Mouse (Mus musculus) heart, embryonic 12.5 days (tissue): ENCODE results near the gene Nlrp9b. TPM values are rescaled to one million over a fixed set of nuclear protein-coding genes. Genes with fewer than 3 reads are reported as not detected.
"Not testable (repeated sequence)": the region's sequence is repeated elsewhere in the genome, so short reads cannot be mapped to it uniquely, and the experiment has no call there.

Experiments
- ATAC-seq: fragments of 200-750 bp; cut with Nextera tagmentation; 2 replicates; pipeline ENCODE4 v1.8.0; 2017; ENCODE audit warnings: moderate TSS enrichment, moderate library complexity; ENCODE audit not compliant: insufficient number of reproducible peaks, low FRiP score
- H3K27ac ChIP-seq: fragments of 300-500 bp; sonication (generic); 2 replicates; pipeline ENCODE4 v1.5.1; 2016; ENCODE audit warnings: mild to moderate bottlenecking, moderate library complexity; ENCODE audit not compliant: poor library complexity, severe bottlenecking
- H3K27me3 ChIP-seq: fragments of 300-500 bp; sonication (generic); replicated peaks from 2 replicates; pipeline ENCODE4 v1.6.1; 2016; ENCODE audit warnings: mild to moderate bottlenecking, moderate library complexity
- H3K36me3 ChIP-seq: fragments of 300-500 bp; sonication (generic); 2 replicates; pipeline ENCODE4 v1.6.1; 2016; ENCODE audit warnings: mild to moderate bottlenecking, moderate library complexity
- H3K4me1 ChIP-seq: fragments of 300-500 bp; sonication (generic); replicated peaks from 2 replicates; pipeline ENCODE4 v1.6.1; 2016; ENCODE audit warnings: mild to moderate bottlenecking
- H3K4me2 ChIP-seq: fragments of 300-500 bp; sonication (generic); 2 replicates; pipeline ENCODE4 v1.6.1; 2016; ENCODE audit warnings: mild to moderate bottlenecking, moderate library complexity
- H3K4me3 ChIP-seq: fragments of 300-500 bp; sonication (generic); 2 replicates; pipeline ENCODE4 v1.5.1; 2016; ENCODE audit warnings: mild to moderate bottlenecking
- H3K9ac ChIP-seq: fragments of 300-500 bp; sonication (generic); 2 replicates; pipeline ENCODE4 v1.6.1; 2016; ENCODE audit warnings: mild to moderate bottlenecking, moderate library complexity
- H3K9me3 ChIP-seq: fragments of 300-500 bp; sonication (generic); replicated peaks from 2 replicates; pipeline ENCODE4 v1.6.1; 2016; ENCODE audit warnings: mild to moderate bottlenecking, moderate library complexity
- WGBS: fragments of 180-500 bp; shearing (Covaris S2); methylation state at CpG from one replicate; pipeline ENCODE4 v1.1.7; 2016; 5-methylcytosine and 5-hydroxymethylcytosine counted together
- polyA plus RNA-seq: library from polyadenylated mRNA; unstranded; fragments of >200 nt; fragmentation: Nextera tagmentation; extraction: Ambion mirVana; gene quantifications from 2 replicates; pipeline ENCODE4 v1.2.1, GENCODE M21; 2016

Gene Nlrp9b
- not detected in 2 replicates for polyA plus RNA-seq

DNA sequence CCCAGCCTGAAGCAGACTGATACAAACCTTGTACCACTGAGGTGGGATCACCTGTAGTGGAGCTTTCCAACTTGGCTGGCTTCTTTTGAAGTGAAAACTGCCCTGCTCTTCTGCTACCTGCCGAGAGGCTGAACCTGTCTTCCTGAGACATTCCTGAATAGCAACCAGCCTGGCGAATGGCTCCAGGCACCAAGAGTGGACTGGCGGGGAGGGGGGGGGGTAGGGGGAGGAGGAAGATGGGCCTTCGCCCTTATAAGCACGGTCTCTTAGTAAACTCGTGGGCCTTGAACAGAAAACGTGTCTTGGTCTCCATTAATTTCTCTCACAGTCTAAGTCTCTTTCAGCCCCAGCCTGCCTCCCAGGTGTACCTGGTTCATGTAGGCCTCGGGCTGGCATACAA lies at the start of gene Nlrp9b:
Gene Nlrp9b, plus strand, starts transcription at position 301 of the 400 bp plus-strand sequence.
- H3K36me3 ChIP-seq, ATAC-seq, H3K27me3 ChIP-seq, H3K9me3 ChIP-seq, H3K9ac ChIP-seq, H3K4me2 ChIP-seq, H3K27ac ChIP-seq, H3K4me1 ChIP-seq, H3K4me3 ChIP-seq: not testable (repeated sequence)
- WGBS = 53% methylated on average over 8 of the region's 8 CpGs

DNA sequence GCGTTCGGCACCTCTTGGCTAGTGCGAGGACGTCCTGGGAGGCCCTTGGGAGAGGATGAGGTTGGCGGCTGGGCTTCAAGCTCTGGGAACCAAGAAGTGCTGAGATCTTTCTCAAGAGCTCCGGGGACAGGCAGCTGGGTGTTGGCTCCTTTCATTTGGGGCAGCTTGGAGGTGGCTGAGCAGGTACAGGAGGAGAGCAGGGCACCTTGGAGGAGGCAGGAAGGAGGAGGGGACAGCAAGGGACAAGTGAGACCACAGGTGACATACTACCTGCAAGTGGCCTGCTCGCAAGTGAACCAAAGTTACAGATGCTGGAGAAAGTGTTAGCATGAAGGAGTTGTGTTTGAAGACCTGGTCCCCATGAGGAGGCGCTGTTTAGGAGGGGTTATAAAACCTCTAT lies 46.6 kb upstream of the Nlrp9b start:
- H3K27me3 ChIP-seq = no peaks in the 10 kb centered on the region
- no peak overlapping the region for H3K4me3 ChIP-seq
- no peak overlapping the region for H3K27ac ChIP-seq
- ATAC-seq = no peak
- peaks cover 15% of the 10 kb centered on the region for H3K4me1 ChIP-seq
- WGBS = 87% methylated on average over 8 of the region's 8 CpGs
- no peaks in the 10 kb centered on the region for H3K36me3 ChIP-seq
- H3K9ac ChIP-seq = no peak overlapping the region
- H3K4me2 ChIP-seq = no peak overlapping the region
- H3K9me3 ChIP-seq = no peaks in the 10 kb centered on the region

DNA sequence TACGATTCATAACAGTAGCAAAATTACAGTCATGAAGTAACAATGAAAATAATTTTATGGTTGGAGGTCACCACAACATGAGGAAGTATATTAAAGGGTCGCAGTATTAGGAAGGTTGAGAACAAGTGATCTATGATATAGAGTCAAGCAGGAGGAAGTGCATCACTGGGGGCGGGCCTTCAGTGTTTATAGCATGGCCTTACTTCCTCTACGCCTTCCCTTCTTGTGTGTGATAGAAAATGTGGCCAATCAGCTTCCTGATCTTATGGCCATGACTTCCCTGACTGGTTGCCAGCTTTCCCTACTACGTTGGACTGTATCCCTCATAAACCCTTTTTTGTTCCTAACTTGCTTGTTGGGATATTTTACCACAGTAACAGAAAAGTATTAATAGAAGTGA lies 46.1 kb upstream of the Nlrp9b start:
- Histone ChIP-seq H3K9me3 (no peaks in the 10 kb centered on the region), H3K27me3 (no peaks in the 10 kb centered on the region), H3K9ac (no peak overlapping the region), H3K4me1 (peaks cover 10% of the 10 kb centered on the region), H3K27ac (no peak overlapping the region), H3K36me3 (no peaks in the 10 kb centered on the region), H3K4me3 (no peak overlapping the region), H3K4me2 (no peak overlapping the region)
- 84% methylated on average over 5 of the region's 5 CpGs for WGBS
- no peak for ATAC-seq

DNA sequence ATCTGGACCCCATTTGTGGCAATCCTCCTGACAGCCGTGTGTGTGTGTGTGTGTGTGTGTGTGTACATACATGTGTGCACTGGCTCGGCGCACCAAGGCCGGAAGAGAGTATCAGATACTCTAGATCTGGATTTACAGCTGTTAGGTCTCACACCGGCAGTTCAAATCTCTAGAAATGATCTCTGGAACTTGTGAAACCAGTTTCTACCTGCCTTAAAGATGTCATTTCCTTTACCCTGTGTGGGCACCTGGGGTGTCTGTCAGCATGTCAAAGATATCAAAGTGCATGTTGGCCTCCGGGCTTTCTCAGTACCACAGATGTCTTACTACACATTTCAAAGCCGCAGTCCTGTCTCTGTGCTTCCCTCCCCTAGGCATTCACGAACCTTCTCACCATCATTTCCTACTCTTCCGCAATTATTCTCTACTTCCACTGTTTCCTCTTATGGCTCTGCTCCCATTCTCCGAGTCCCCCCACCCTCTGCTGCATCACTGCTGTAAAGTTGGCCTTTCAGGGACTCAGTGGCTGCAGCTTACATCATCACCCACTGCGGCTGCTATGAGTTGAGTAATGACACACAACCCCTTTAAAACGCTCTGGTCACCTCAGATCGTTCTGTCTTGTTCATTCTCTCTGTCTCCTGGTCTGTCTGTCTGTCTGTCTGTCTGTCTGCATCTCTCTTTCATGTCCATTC lies 45.3 kb upstream of the Nlrp9b start:
- Histone ChIP-seq H3K27me3 (no peaks in the 10 kb centered on the region), H3K9me3 (no peaks in the 10 kb centered on the region), H3K27ac (no peak overlapping the region), H3K9ac (no peak overlapping the region), H3K4me1 (peaks cover 2% of the 10 kb centered on the region; the same call in 1 of the 2 replicates), H3K4me2 (no peak overlapping the region), H3K4me3 (no peak overlapping the region), H3K36me3 (no peaks in the 10 kb centered on the region)
- WGBS = 80% methylated on average over 13 of the region's 13 CpGs
- ATAC-seq = no peak

DNA sequence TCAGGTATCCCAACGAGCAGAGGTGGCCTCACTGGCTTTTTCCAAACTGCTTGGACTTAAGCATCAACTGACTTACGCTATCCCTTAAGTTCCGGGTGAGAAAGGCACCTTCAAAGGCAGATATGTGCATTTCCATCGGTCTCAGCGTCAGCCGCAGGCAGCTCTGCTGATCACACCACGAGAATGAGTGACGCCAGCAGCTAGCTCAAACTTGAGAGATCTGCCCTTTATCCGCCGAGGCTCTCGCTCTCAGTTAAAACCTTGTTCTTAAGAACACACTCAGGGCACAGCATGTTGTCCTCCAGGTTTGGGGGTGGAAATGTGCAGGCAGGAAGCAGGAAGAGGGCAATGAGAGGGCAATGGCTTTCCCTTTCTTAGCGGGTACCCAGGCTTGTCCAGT lies 42.3 kb upstream of the Nlrp9b start:
- no peak overlapping the region for H3K27ac ChIP-seq
- H3K36me3 ChIP-seq = no peaks in the 10 kb centered on the region
- H3K4me2 ChIP-seq = no peak overlapping the region
- H3K4me3 ChIP-seq = no peak overlapping the region
- H3K27me3 ChIP-seq = no peaks in the 10 kb centered on the region
- no peaks in the 10 kb centered on the region for H3K4me1 ChIP-seq
- H3K9ac ChIP-seq = no peak overlapping the region
- WGBS = 66% methylated on average over 12 of the region's 12 CpGs
- ATAC-seq = no peak
- H3K9me3 ChIP-seq = no peaks in the 10 kb centered on the region

DNA sequence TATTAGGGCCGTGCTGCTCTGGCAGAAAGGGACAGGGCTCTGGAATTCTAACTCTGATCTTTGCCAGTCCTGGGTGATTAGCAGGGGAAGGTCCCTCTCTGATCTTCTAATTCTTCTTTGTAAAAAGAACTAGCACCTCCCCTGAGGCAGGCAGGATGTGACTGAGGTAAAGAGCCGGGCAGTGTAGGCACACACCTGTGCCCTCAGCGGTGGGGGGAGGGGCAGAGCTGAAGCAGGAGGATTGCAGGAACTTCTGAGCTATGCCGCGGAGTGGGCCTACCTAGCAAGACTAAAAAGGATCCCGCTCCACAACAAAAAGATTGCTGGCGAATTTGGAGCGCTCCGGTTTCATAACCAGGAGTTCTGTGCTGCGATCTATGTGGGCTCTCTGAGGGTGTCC lies 41.3 kb upstream of the Nlrp9b start:
- H3K36me3 ChIP-seq = no peaks in the 10 kb centered on the region
- 47% methylated on average over 10 of the region's 10 CpGs for WGBS
- no peaks in the 10 kb centered on the region for H3K9me3 ChIP-seq
- ATAC-seq = 0 out of 2 replicates have a peak, but pooled peaks have one; percentile 1
- no peaks in the 10 kb centered on the region for H3K27me3 ChIP-seq
- no peak overlapping the region for H3K27ac ChIP-seq
- H3K4me3 ChIP-seq = no peak overlapping the region
- no peak overlapping the region for H3K4me2 ChIP-seq
- no peak overlapping the region for H3K9ac ChIP-seq
- no peaks in the 10 kb centered on the region for H3K4me1 ChIP-seq

DNA sequence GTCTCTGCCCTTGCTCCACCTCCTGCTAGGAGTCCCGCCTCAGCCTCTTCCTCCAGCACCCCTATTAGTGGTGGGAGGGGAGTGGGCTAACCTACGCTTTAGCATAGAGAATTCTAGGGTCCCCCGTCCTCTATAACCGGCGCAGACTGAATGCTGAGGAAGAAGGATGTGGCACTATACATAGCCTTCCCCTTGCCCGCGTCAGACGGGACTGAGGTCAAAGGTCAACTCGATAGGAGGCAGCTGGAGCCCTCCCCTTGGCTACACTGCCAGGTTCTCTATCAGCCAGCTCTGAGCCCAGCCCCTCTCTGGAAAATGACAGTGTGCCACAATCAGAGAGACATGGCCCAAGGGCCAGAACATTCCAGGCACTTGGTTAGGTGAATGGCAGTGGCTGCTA lies 40.7 kb upstream of the Nlrp9b start, which contains the start of gene Igsf23:
Gene Igsf23, minus strand, starts transcription at position 168 of the 400 bp plus-strand sequence.
- H3K4me2 ChIP-seq = no peak within 1 kb of the TSS
- H3K27me3 ChIP-seq = no peaks in the 10 kb centered on the region
- no peak within 1 kb of the TSS for H3K4me3 ChIP-seq
- ATAC-seq = peak; percentile 52
- H3K27ac ChIP-seq = no peak within 1 kb of the TSS
- H3K36me3 ChIP-seq = no peaks in the 10 kb centered on the region
- WGBS = 29% methylated on average over 9 of the region's 9 CpGs
- no peak within 1 kb of the TSS for H3K9ac ChIP-seq
- no peaks in the 10 kb centered on the region for H3K4me1 ChIP-seq
- no peaks in the 10 kb centered on the region for H3K9me3 ChIP-seq

DNA sequence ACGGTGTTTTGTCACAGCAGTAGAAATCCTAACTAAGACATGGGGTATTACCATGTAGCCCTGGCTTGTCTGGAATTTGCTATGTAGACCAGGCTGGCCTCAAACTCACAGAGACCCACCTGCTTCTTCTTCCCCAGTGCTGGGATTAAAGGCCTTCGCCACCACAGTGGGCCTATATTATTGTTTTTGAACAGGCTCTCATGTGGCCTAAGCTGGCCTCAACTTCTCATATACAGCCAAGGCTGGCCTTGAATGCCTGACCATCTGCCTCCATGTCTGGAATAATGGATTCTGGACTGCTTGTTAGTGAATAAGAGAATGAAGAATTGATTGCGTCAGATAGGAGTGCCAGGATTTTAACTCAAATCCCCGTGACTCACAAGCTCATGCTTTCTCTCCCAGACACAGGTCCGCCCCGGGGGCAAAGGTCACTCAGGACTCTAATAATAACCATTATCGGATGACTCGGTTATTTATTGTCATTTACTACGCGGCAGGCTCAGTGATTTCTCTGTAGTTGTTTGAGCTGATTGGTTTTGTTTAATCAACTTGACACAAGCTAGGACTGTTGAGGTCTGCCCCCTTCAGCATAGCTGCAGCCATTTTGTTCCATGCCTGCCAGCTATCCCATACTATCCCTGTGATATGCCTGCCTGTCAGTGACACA lies 38.8 kb upstream of the Nlrp9b start:
- Histone ChIP-seq H3K27ac (no peak overlapping the region), H3K4me2 (no peak overlapping the region), H3K4me1 (no peaks in the 10 kb centered on the region), H3K4me3 (no peak overlapping the region), H3K9me3 (no peaks in the 10 kb centered on the region), H3K36me3 (no peaks in the 10 kb centered on the region), H3K9ac (no peak overlapping the region), H3K27me3 (no peaks in the 10 kb centered on the region)
- ATAC-seq = no peak
- WGBS = 75% methylated on average over 10 of the region's 10 CpGs

DNA sequence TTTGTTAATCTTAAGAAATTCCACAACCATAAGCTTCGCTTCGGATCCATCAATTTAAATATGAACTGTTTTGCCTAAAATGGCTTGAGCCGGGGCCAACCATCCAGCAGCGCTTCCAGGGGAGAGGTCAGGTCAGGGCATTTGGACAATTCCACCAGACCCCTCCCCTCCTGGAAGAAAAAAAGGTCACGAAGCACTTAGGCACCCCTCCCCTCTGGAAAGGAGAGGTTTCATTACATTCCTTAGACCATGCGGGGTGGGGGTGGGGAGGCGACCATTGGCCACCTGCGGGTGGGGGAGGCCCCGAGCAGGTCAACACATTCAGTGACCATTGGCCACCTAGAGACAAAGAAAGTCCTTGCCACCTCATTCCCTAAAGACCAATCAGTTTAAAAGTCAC lies 38.2 kb upstream of the Nlrp9b start:
- 57% methylated on average over 9 of the region's 9 CpGs for WGBS
- Histone ChIP-seq H3K36me3 (no peaks in the 10 kb centered on the region), H3K9me3 (no peaks in the 10 kb centered on the region), H3K4me1 (no peaks in the 10 kb centered on the region), H3K27me3 (no peaks in the 10 kb centered on the region), H3K9ac (no peak overlapping the region), H3K4me3 (no peak overlapping the region), H3K27ac (no peak overlapping the region), H3K4me2 (no peak overlapping the region)
- ATAC-seq = no peak

DNA sequence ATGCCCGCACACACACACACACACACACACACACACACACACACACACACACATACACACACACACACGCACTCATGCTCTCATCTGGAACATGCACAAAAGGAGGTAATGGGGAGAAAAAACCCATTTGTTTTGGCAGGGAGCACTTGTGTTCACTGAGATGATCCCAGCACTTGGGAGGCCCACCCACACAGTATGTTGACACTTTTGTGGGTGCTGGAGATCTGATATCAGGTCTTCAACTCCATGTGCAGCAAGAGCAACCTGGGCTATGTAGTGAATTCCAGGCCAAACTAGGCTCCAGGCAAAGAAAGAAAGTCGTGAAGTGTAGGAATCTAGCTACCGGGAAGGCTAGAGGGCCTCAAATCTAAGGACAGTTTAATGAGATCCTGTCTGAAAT lies 35.4 kb upstream of the Nlrp9b start:
- Histone ChIP-seq H3K9ac (no peak overlapping the region), H3K27me3 (no peaks in the 10 kb centered on the region), H3K27ac (no peak overlapping the region), H3K36me3 (no peaks in the 10 kb centered on the region), H3K4me3 (no peak overlapping the region), H3K9me3 (no peaks in the 10 kb centered on the region), H3K4me1 (no peaks in the 10 kb centered on the region), H3K4me2 (no peak overlapping the region)
- no peak for ATAC-seq
- 56% methylated on average over 4 of the region's 4 CpGs for WGBS

DNA sequence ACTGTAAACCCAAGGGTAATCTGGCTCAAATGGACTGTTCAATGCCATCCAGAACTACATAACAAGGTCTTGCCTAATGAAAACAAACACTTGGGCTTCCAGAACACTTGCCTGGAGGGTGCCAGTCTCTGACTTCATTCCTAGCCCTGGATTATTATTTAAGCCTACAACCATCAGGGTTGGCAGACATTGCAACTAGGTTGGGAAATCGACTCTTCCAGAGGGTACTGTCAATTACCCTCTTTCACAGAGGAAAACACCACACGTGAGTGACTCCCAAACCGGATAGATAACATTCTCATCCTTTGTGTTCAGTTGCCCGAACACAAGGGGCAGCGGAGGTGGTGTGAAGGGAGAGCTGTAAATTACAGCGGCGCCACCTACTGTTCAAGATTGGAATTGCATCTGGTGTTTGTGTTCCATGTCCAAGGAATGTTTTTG lies 34.9 kb upstream of the Nlrp9b start:
- no peaks in the 10 kb centered on the region for H3K4me1 ChIP-seq
- no peak overlapping the region for H3K27ac ChIP-seq
- ATAC-seq = no peak
- WGBS = 3% methylated on average over 7 of the region's 7 CpGs
- no peak overlapping the region for H3K4me3 ChIP-seq
- H3K9ac ChIP-seq = no peak overlapping the region
- no peak overlapping the region for H3K4me2 ChIP-seq
- no peaks in the 10 kb centered on the region for H3K36me3 ChIP-seq
- H3K27me3 ChIP-seq = no peaks in the 10 kb centered on the region
- H3K9me3 ChIP-seq = no peaks in the 10 kb centered on the region
